Mouse (Mus musculus) midbrain, embryonic 12.5 days (tissue): ENCODE data around the gene Xpr1. TPM values are rescaled to one million over a fixed set of nuclear protein-coding genes. Genes with fewer than 3 reads are reported as not detected.
A peak's percentile ranks its signal among the peaks of the same experiment; 100 is the strongest.

Experiments used
- ATAC-seq: fragments of 200-750 bp; cut with Nextera tagmentation; 2 replicates; pipeline ENCODE4 v1.8.0; 2017; ENCODE audit warnings: low read depth, moderate TSS enrichment, moderate library complexity; ENCODE audit not compliant: low FRiP score
- H3K27ac ChIP-seq: fragments of 300-500 bp; sonication (generic); replicated peaks from 2 replicates; pipeline ENCODE4 v1.5.1; 2016; ENCODE audit warnings: mild to moderate bottlenecking
- H3K27me3 ChIP-seq: fragments of 300-500 bp; sonication (generic); 2 replicates; pipeline ENCODE4 v1.6.1; 2016; ENCODE audit warnings: mild to moderate bottlenecking
- H3K36me3 ChIP-seq: fragments of 300-500 bp; sonication (generic); 2 replicates; pipeline ENCODE4 v1.6.1; 2016
- H3K4me1 ChIP-seq: fragments of 300-500 bp; sonication (generic); 2 replicates; pipeline ENCODE4 v1.6.1; 2016
- H3K4me2 ChIP-seq: fragments of 300-500 bp; sonication (generic); replicated peaks from 2 replicates; pipeline ENCODE4 v1.6.1; 2016; ENCODE audit warnings: mild to moderate bottlenecking, moderate library complexity
- H3K4me3 ChIP-seq: fragments of 300-500 bp; sonication (generic); 2 replicates; pipeline ENCODE4 v1.5.1; 2016; ENCODE audit warnings: mild to moderate bottlenecking
- H3K9ac ChIP-seq: fragments of 300-500 bp; sonication (generic); replicated peaks from 2 replicates; pipeline ENCODE4 v1.6.1; 2016; ENCODE audit warnings: mild to moderate bottlenecking, moderate library complexity
- H3K9me3 ChIP-seq: fragments of 300-500 bp; sonication (generic); 2 replicates; pipeline ENCODE4 v1.6.1; 2016; ENCODE audit warnings: mild to moderate bottlenecking
- WGBS: fragments of 180-500 bp; shearing (Covaris S2); methylation state at CpG from one replicate; pipeline ENCODE4 v1.1.7; 2016; 5-methylcytosine and 5-hydroxymethylcytosine counted together
- polyA plus RNA-seq: library from polyadenylated mRNA; unstranded; fragments of >200 nt; fragmentation: Nextera tagmentation; extraction: Ambion mirVana; gene quantifications from 2 replicates; pipeline ENCODE4 v1.2.1, GENCODE M21; 2016

Xpr1 gene
- polyA plus RNA-seq, 1 experiment from 2014 or later, result 34.1 TPM

- H3K27me3 ChIP-seq, result no peaks in the 10 kb centered on the region
- no peaks in the 10 kb centered on the region for H3K36me3 ChIP-seq
- H3K9me3 ChIP-seq, result no peaks in the 10 kb centered on the region
- no peak for ATAC-seq
- no peak overlapping the region for H3K27ac ChIP-seq
- H3K4me3 ChIP-seq, result no peak overlapping the region
- no peak overlapping the region for H3K9ac ChIP-seq
- peaks cover 8% of the 10 kb centered on the region for H3K4me1 ChIP-seq
- H3K4me2 ChIP-seq, result no peak overlapping the region
- whole genome bisulfite sequencing, result 87% methylated on average over 4 of the region's 4 CpGs
Measured at GRCm38 (mm10) chr1:155361502-155362126, 55.6 kb downstream of the Xpr1 start.

GRCm38 (mm10) chr1:155353096-155353495 lies 64.1 kb downstream of the Xpr1 start:
- H3K36me3 ChIP-seq, result no peaks in the 10 kb centered on the region

GRCm38 (mm10) chr1:155351527-155351926 lies 65.7 kb downstream of the Xpr1 start:
- Histone ChIP-seq H3K27me3 (no peaks in the 10 kb centered on the region), H3K27ac (no peak overlapping the region), H3K36me3 (no peaks in the 10 kb centered on the region), H3K4me2 (no peak overlapping the region), H3K9ac (no peak overlapping the region), H3K4me3 (no peak overlapping the region), H3K4me1 (no peaks in the 10 kb centered on the region; the same call in 1 of the 2 replicates), H3K9me3 (no peaks in the 10 kb centered on the region)
- no peak for ATAC-seq
- 89% methylated on average over 4 of the region's 4 CpGs for WGBS

More at GRCm38 (mm10) chr1:155353096-155353495, 64.1 kb downstream of the Xpr1 start:
- H3K9ac ChIP-seq, result no peak overlapping the region
- H3K4me1 ChIP-seq, result no peaks in the 10 kb centered on the region; the same call in 1 of the 2 replicates
- no peak overlapping the region for H3K4me2 ChIP-seq
- no peak overlapping the region for H3K4me3 ChIP-seq
- H3K27ac ChIP-seq, result no peak overlapping the region
- 89% methylated on average over 4 of the region's 4 CpGs for WGBS
- H3K27me3 ChIP-seq, result no peaks in the 10 kb centered on the region
- no peak for ATAC-seq
- no peaks in the 10 kb centered on the region for H3K9me3 ChIP-seq

- no peak overlapping the region for H3K9ac ChIP-seq
- no peak overlapping the region for H3K4me2 ChIP-seq
- no peak for ATAC-seq
- H3K27ac ChIP-seq, result no peak overlapping the region
- no peaks in the 10 kb centered on the region for H3K36me3 ChIP-seq
- 88% methylated on average over 3 of the region's 3 CpGs for WGBS
- no peaks in the 10 kb centered on the region for H3K27me3 ChIP-seq
- no peaks in the 10 kb centered on the region; the same call in 1 of the 2 replicates for H3K4me1 ChIP-seq
- H3K9me3 ChIP-seq, result no peaks in the 10 kb centered on the region
- no peak overlapping the region for H3K4me3 ChIP-seq
Measured at GRCm38 (mm10) chr1:155348491-155348890, 68.7 kb downstream of the Xpr1 start.

GRCm38 (mm10) chr1:155347339-155347738 lies 69.9 kb downstream of the Xpr1 start:
- WGBS, result 77% methylated on average over 4 of the region's 4 CpGs
- Histone ChIP-seq H3K4me2 (no peak overlapping the region), H3K9me3 (no peaks in the 10 kb centered on the region), H3K4me3 (no peak overlapping the region), H3K27me3 (no peaks in the 10 kb centered on the region), H3K36me3 (no peaks in the 10 kb centered on the region), H3K9ac (no peak overlapping the region), H3K4me1 (no peaks in the 10 kb centered on the region; the same call in 1 of the 2 replicates), H3K27ac (no peak overlapping the region)
- no peak for ATAC-seq

GRCm38 (mm10) chr1:155344019-155344418 lies 73.2 kb downstream of the Xpr1 start:
- H3K4me2 ChIP-seq, result no peak overlapping the region
- H3K4me1 ChIP-seq, result peaks cover 3% of the 10 kb centered on the region; the same call in 1 of the 2 replicates
- WGBS, result 82% methylated on average over 2 of the region's 2 CpGs
- no peaks in the 10 kb centered on the region for H3K9me3 ChIP-seq
- no peaks in the 10 kb centered on the region for H3K36me3 ChIP-seq
- no peak overlapping the region for H3K27ac ChIP-seq
- no peaks in the 10 kb centered on the region for H3K27me3 ChIP-seq
- no peak overlapping the region for H3K9ac ChIP-seq
- no peak for ATAC-seq
- H3K4me3 ChIP-seq, result no peak overlapping the region

DNA sequence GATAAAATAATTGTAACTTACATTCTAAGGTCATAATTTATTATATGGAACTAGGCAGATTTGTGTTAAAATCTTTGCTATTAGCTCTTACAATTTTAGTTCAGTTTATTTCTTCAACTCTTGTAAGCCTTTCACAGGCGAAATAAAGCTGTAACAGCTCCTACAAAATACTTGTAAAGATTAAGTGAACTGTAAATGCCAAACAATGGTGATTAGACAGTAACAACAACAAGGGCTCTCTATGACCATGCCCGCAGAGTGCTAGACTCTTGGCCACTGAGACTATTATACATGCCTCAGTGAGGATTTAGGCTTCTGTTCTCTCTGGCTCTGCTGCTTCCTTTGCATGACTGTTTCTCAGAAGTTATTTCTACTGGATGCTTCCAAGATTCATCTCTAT lies 77.6 kb downstream of the Xpr1 start:
- Histone ChIP-seq H3K36me3 (0 out of 2 replicates have a peak, but pooled peaks cover 3% of the 10 kb centered on the region), H3K4me2 (no peak overlapping the region), H3K4me3 (no peak overlapping the region), H3K9me3 (no peaks in the 10 kb centered on the region), H3K27ac (no peak overlapping the region), H3K4me1 (peaks cover 3% of the 10 kb centered on the region; the same call in 1 of the 2 replicates), H3K27me3 (no peaks in the 10 kb centered on the region), H3K9ac (no peak overlapping the region)
- 54% methylated on average over 2 of the region's 2 CpGs for WGBS
- ATAC-seq, result no peak

- no peak overlapping the region for H3K4me2 ChIP-seq
- WGBS, result 94% methylated on average over 4 of the region's 4 CpGs
- H3K4me1 ChIP-seq, result peaks cover 3% of the 10 kb centered on the region; the same call in 1 of the 2 replicates
- H3K9me3 ChIP-seq, result no peaks in the 10 kb centered on the region
- H3K36me3 ChIP-seq, result 0 out of 2 replicates have a peak, but pooled peaks cover 3% of the 10 kb centered on the region
- no peak for ATAC-seq
- H3K9ac ChIP-seq, result no peak overlapping the region
- no peak overlapping the region for H3K27ac ChIP-seq
- H3K4me3 ChIP-seq, result no peak overlapping the region
- H3K27me3 ChIP-seq, result no peaks in the 10 kb centered on the region
Measured at GRCm38 (mm10) chr1:155337315-155337714, 79.9 kb downstream of the Xpr1 start.

GRCm38 (mm10) chr1:155335963-155336362 lies 81.3 kb downstream of the Xpr1 start:
- H3K4me2 ChIP-seq, result no peak overlapping the region
- H3K36me3 ChIP-seq, result 0 out of 2 replicates have a peak, but pooled peaks cover 9% of the 10 kb centered on the region
- ATAC-seq, result no peak

DNA sequence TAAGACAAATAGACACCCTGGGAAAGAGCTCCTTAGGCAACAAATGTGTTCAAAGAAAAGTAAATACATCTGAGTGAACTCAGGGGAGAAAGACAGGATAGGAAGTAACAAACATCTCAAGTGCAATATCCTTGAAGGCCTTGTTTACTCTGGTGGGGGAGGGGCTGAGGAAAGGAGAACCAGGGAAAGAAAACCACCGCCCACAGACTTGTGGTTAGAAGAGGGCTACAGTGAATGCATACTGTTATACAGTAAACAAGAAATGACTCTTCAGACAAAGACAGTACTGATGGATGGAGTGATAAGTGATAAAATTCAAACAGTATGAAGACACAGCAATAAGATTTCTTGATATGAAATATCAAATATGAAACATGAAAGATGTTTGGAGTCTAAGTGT lies 95.0 kb downstream of the Xpr1 start:
- H3K4me1 ChIP-seq, result peaks cover 11% of the 10 kb centered on the region; the same call in 1 of the 2 replicates
- H3K4me3 ChIP-seq, result no peak overlapping the region
- H3K4me2 ChIP-seq, result no peak overlapping the region
- H3K9me3 ChIP-seq, result no peaks in the 10 kb centered on the region
- no peaks in the 10 kb centered on the region; the same call in 1 of the 2 replicates for H3K36me3 ChIP-seq
- no peak for ATAC-seq
- 79% methylated on average over 1 of the region's 1 CpGs for WGBS
- H3K27me3 ChIP-seq, result no peaks in the 10 kb centered on the region
- no peak overlapping the region for H3K9ac ChIP-seq
- no peak overlapping the region; the same call in 1 of the 2 replicates for H3K27ac ChIP-seq

More at GRCm38 (mm10) chr1:155335963-155336362, 81.3 kb downstream of the Xpr1 start:
- no peak overlapping the region for H3K27ac ChIP-seq
- no peak overlapping the region for H3K4me3 ChIP-seq
- no peak overlapping the region for H3K9ac ChIP-seq
- no peaks in the 10 kb centered on the region for H3K9me3 ChIP-seq
- WGBS, result 73% methylated on average over 6 of the region's 6 CpGs
- H3K4me1 ChIP-seq, result peaks cover 3% of the 10 kb centered on the region; the same call in 1 of the 2 replicates
- no peaks in the 10 kb centered on the region for H3K27me3 ChIP-seq

DNA sequence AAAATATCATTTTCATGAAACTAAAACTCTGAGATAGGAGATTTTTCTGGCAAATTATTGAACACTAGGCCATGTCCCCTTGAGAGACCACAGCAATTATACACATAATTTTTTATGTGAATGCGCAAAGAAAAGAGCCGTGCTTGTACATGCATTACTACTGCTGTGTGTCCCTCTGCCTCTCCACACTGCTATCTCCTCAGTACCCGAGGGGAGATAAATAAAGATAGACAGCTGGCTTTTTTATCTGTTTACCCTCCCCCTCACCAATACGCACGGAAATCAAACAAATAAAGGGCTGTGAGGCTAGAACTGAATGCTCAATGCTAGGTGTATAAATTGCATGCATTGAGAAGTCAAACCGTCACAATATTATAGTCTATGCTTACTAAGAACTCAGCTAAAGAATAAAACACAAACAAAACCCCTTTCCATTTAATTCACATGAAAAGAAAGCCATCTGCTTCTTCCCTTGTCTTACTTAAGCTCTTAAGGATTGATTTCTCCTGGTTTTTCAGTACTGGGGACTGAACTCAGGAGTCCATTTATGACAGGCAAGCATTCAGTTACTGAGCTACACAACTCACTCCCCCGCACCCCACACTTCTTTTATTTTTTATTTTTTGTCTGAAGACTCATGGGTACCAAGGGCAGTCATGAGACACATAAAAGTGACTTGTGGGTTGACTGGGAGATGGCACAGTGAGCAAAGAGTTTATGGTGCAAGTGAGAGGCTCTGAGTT lies 97.0 kb downstream of the Xpr1 start:
- Histone ChIP-seq H3K36me3 (no peaks in the 10 kb centered on the region), H3K27ac (peak overlapping the region; percentile 75), H3K4me1 (peaks cover 11% of the 10 kb centered on the region; the same call in 1 of the 2 replicates), H3K9me3 (no peaks in the 10 kb centered on the region), H3K4me3 (no peak overlapping the region), H3K9ac (no peak overlapping the region), H3K4me2 (no peak overlapping the region), H3K27me3 (no peaks in the 10 kb centered on the region)
- no peak for ATAC-seq
- WGBS, result 50% methylated on average over 7 of the region's 7 CpGs

DNA sequence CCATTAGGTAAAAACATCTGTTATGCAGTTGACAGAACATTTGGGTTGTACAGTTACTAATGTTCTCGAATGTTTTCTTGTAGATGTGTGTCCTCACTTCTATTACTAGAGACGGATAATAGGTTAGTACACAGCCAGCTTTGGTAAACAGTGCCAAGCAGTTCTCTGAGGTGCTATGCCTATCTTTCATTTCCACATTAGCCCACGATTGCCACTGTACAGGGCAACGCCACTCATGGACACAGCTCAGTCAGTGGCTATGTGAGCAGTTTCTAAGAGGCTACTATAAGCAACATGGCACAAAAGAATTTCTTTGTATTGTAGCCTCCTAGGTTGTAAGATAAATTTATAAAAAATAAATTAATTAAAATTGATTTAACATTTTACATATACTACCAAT lies 97.7 kb downstream of the Xpr1 start:
- H3K4me1 ChIP-seq, result peaks cover 11% of the 10 kb centered on the region; the same call in 1 of the 2 replicates
- no peak overlapping the region for H3K4me2 ChIP-seq
- H3K36me3 ChIP-seq, result no peaks in the 10 kb centered on the region
- H3K9ac ChIP-seq, result no peak overlapping the region
- no peaks in the 10 kb centered on the region for H3K27me3 ChIP-seq
- H3K9me3 ChIP-seq, result no peaks in the 10 kb centered on the region
- whole genome bisulfite sequencing, result 79% methylated on average over 4 of the region's 4 CpGs
- no peak overlapping the region for H3K27ac ChIP-seq
- H3K4me3 ChIP-seq, result no peak overlapping the region
- no peak for ATAC-seq
